Mouse (Mus musculus) heart, adult 9 months (tissue): ENCODE data around the gene Rtn2.

Experiments used
- DNase-seq, 2 experiments: peaks; one replicate each; pipeline ENCODE4 v3.0.0; 2022; ENCODE audit warnings: low spot score in 2 of 2

Rtn2 gene

GRCm38 (mm10) chr7:19318676-19319075 is 36.3 kb downstream of the Rtn2 start:
- DNase-seq: no peak

GRCm38 (mm10) chr7:19319458-19319857 is 37.0 kb downstream of the Rtn2 start:
- DNase-seq: no peak

GRCm38 (mm10) chr7:19319906-19320305 is 37.5 kb downstream of the Rtn2 start:
- DNase-seq: peak; percentile 95 to 96

GRCm38 (mm10) chr7:19320637-19321036 is 38.2 kb downstream of the Rtn2 start:
- no peak for DNase-seq

GRCm38 (mm10) chr7:19321464-19321863 is 39.0 kb downstream of the Rtn2 start:
- no peak for DNase-seq

- DNase-seq: no peak
Observed at GRCm38 (mm10) chr7:19322489-19322888, 40.1 kb downstream of the Rtn2 start.

- no peak for DNase-seq
Observed at GRCm38 (mm10) chr7:19324221-19324620, 41.8 kb downstream of the Rtn2 start.

GRCm38 (mm10) chr7:19325262-19326199 is 43.1 kb downstream of the Rtn2 start:
- no peak for DNase-seq

GRCm38 (mm10) chr7:19326359-19326758 is 43.9 kb downstream of the Rtn2 start:
- DNase-seq: peak; percentile 90 to 93

GRCm38 (mm10) chr7:19327128-19327527 is 44.7 kb downstream of the Rtn2 start:
- peak; percentile 96 to 98 for DNase-seq

- no peak for DNase-seq
Observed at GRCm38 (mm10) chr7:19327782-19328181, 45.4 kb downstream of the Rtn2 start.

GRCm38 (mm10) chr7:19328425-19328824 is 46.0 kb downstream of the Rtn2 start:
- DNase-seq: no peak

- no peak for DNase-seq
Observed at GRCm38 (mm10) chr7:19331910-19332309, 49.5 kb downstream of the Rtn2 start.

- peak; percentile 86 to 88 for DNase-seq
Observed at GRCm38 (mm10) chr7:19332709-19333352, 50.4 kb downstream of the Rtn2 start.

- no peak for DNase-seq
Observed at GRCm38 (mm10) chr7:19335583-19335982, 53.2 kb downstream of the Rtn2 start.

GRCm38 (mm10) chr7:19337122-19337521 is 54.7 kb downstream of the Rtn2 start:
- no peak for DNase-seq

- no peak for DNase-seq
Observed at GRCm38 (mm10) chr7:19338060-19338459, 55.6 kb downstream of the Rtn2 start.

GRCm38 (mm10) chr7:19338596-19338995 is 56.2 kb downstream of the Rtn2 start:
- no peak for DNase-seq

GRCm38 (mm10) chr7:19341250-19341649 is 58.8 kb downstream of the Rtn2 start:
- DNase-seq: no peak

GRCm38 (mm10) chr7:19341761-19342409 is 59.5 kb downstream of the Rtn2 start:
- peak; percentile 67 to 75 for DNase-seq

GRCm38 (mm10) chr7:19342481-19343027 is 60.1 kb downstream of the Rtn2 start:
- DNase-seq: peak; percentile 72 to 88

- peak; percentile 44 to 71 for DNase-seq
Observed at GRCm38 (mm10) chr7:19343210-19343808, 60.9 kb downstream of the Rtn2 start.
